Mouse (Mus musculus) hematopoietic stem cell, adult 5-6 weeks (primary cell): ENCODE measurements around the gene Larp4b. TPM values are rescaled to one million over a fixed set of nuclear protein-coding genes. Genes with fewer than 3 reads are reported as not detected.

Source experiments
- ATAC-seq, 2 experiments: fragments of 125-278 bp in 1 of 2; replicated peaks in 1 of 2; 2 replicates each; pipeline ENCODE4 v1.8.0; 2016 to 2017; ENCODE audit warnings: inconsistent platforms in 2 of 2, mild to moderate bottlenecking in 2 of 2, moderate number of reproducible peaks in 2 of 2, low read depth in 1 of 2, moderate TSS enrichment in 1 of 2; ENCODE audit not compliant: low FRiP score in 2 of 2, poor library complexity in 2 of 2, severe bottlenecking in 2 of 2, insufficient read depth in 1 of 2, low TSS enrichment in 1 of 2
- total RNA-seq: library from RNA; stranded (forward); fragments of 172-1452, 232-1000 nt; gene quantifications from 2 replicates; pipeline ENCODE4 v1.2.3, GENCODE M21; 2017

Gene Larp4b
- total RNA-seq, 1 experiment from 2014 or later = 95.2 TPM

- ATAC-seq = peak; percentile 41 to 61
These were observed 97.8 kb downstream of the Larp4b start for GRCm38 (mm10) chr13:9191172-9192140.

- ATAC-seq = no peak
These were observed 99.2 kb downstream of the Larp4b start for GRCm38 (mm10) chr13:9192797-9193330.

GRCm38 (mm10) chr13:9194656-9195055, 101.0 kb downstream of the Larp4b start:
- no peak for ATAC-seq

GRCm38 (mm10) chr13:9195565-9195964, 101.9 kb downstream of the Larp4b start:
- ATAC-seq = no peak

- no peak for ATAC-seq
These were observed 104.4 kb downstream of the Larp4b start for GRCm38 (mm10) chr13:9198106-9198505.

GRCm38 (mm10) chr13:9198728-9199464, 105.2 kb downstream of the Larp4b start:
- peak in 1 of 2 experiments; percentile 65; a peak in 3 of 4 replicates for ATAC-seq

- no peak for ATAC-seq
These were observed 105.8 kb downstream of the Larp4b start for GRCm38 (mm10) chr13:9199465-9199844.

GRCm38 (mm10) chr13:9222761-9223405, 129.2 kb downstream of the Larp4b start:
- no peak for ATAC-seq

Other genes with a start within 250 kb of the Larp4b start
- gene Wdr37, start 222.0 kb upstream of the Larp4b start, total RNA-seq = 28.1 and 30.2 TPM in 2 replicates
- 39.5 and 68.1 TPM in 2 replicates for gene Idi1, start 208.4 kb upstream of the Larp4b start, total RNA-seq
- gene Gm9745, start 145.7 kb upstream of the Larp4b start, total RNA-seq = not detected in 2 replicates
- not detected in 2 replicates for gene Idi2, start 141.0 kb upstream of the Larp4b start, total RNA-seq
- 102 and 139 TPM in 2 replicates for gene Gtpbp4, start 97.8 kb upstream of the Larp4b start, total RNA-seq
- gene Dip2c, start 182.6 kb downstream of the Larp4b start, total RNA-seq = 5.7 and 6.3 TPM in 2 replicates